Mouse (Mus musculus): ENCODE measurements around the gene Ly6g6e.
A peak's percentile ranks its signal among the peaks of the same experiment; 100 is the strongest.

Gene Ly6g6e

GRCm38 (mm10) chr17:35077285-35077684 is 583 bp downstream of the Ly6g6e start:
- DNase-seq = no peak

- DNase-seq = peak in 1 of 2 experiments; percentile 49
Measured at GRCm38 (mm10) chr17:35077786-35078233, 1.1 kb downstream of the Ly6g6e start, which contains the start of gene Ly6g6d. Gene Ly6g6d (minus strand): TSS chr17:35078065.

- no peak for DNase-seq
Measured at GRCm38 (mm10) chr17:35079778-35080177, 3.1 kb downstream of the Ly6g6e start.

DNA sequence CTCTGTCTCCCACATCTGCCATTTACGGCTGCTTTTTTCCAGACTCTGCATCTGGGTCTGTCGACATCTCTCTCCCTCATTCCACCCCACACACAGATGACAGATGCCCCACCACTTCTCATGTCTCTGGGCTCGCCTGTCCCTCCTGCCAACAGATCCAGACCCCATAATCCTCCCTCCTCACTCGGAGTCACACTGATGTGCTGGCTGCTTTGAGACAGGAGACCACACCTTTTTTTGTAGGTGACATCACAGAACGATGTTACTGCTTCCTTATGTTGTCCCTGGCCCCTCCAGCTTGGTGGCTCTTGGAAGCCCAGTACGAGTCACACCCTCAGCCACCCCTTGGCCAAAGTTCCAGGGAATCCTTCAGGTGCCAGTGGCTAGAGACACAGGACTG is 3.5 kb downstream of the Ly6g6e start:
- DNase-seq = no peak

DNA sequence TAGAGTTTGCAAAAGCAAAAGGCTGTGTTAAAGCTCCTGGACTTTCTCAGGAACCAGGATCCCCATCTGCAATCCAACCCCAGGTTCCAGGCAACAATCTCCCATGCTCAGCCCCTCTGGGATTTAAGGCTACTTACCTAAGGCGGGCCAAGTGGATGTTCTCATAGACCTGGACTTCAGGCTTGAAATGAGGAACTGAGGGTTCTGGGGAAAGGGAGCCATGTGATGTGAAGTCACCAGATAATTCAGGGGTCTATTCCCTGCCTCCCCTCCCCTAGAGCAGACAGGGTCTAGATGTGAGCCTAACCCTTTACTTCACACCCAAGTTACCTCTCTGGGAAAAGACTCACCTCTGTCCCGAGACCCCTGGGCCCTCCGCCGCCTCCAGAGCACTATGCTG is 4.0 kb downstream of the Ly6g6e start:
- no peak for DNase-seq

- peak; percentile 52 to 57 for DNase-seq
Measured at GRCm38 (mm10) chr17:35082841-35083576, 6.3 kb downstream of the Ly6g6e start.

DNA sequence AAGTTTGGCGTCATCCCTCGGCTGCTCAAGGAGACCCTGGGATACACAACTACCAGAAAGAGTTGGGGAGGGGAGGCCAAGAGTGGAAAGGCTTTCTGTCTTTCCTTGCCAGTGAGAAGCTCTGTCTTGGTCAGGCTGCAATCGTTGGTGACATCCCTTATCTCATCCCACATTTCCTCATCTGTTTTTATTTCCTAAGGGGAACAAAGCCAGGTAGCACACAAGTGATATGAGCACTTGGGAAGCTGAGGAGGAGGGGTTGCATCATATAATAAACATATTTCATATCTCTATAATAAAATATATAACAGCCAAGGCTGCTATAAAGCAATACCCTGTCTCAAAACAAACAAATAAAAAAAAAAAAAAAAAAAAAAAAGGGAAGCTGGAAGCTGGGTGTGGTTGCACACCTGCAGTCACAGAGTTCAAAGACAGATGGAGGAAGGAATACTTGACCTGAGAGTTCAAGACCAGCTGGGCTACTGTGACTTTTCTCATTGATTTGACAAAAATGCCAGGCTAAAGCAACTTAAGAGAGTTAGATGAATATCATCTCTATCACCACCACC is 7.3 kb downstream of the Ly6g6e start:
- no peak for DNase-seq

GRCm38 (mm10) chr17:35085208-35085865 is 8.6 kb downstream of the Ly6g6e start, which contains the start of gene Ly6g6f:
Gene Ly6g6f (minus strand): TSS chr17:35085610.
- no peak for DNase-seq

DNA sequence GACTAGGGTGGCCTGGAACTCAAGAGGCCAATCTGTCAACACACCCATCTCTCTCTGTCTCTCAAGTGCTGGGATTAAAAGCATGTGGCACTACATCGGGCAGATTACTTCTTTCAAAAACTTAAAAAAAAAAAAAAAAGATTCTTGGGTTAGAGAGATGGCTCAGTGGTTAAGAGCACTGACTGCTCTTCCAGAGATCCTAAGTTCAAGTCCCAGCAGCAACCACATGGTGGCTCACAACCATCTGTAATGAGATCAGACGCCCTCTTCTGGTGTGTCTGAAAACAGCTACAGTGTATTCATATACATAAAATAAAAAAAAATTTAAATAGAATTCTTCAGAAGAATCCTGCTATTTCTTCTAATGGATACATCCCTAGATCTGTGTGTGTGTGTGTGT is 11.4 kb downstream of the Ly6g6e start:
- peak; percentile 45 to 62 for DNase-seq

DNA sequence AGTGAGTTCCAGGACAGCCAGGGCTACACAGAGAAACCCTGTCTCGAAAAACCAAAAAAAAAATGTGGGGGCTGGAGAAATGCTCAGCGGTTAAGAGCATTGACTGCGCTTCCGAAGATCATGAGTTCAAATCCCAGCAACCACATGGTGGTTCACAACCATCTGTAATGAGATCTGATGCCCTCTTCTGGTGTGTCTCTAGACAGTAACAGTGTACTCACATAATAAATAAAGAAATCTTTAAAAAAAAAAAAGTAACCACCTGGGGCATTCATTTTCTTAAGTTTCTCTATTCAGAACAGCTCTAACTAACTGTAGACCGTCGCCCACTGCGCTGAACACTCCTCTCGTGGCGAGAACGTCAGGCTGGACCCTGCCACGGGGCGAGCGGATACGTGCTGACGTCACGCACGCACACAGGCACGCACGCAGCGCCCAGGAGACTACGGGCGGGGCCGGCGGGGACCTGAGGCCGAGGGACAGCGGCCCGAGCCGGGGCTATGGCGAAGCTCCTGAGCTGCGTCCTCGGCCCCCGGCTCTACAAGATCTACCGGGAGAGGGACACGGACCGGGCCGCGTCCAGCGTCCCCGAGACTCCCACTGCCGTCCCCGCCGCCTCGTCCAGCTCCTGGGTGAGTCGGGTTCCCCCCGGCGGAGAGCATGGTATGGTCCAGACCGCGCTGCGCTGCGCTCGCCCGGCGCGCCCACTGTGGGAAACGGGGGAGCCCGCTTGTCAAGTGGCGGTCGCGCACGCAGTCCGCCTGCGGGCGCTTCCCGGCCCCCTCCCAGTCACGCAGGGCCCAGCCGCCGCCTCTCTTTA is 12.3 kb downstream of the Ly6g6e start, which contains the start of gene Abhd16a:
Gene Abhd16a (plus strand): TSS at position 439 of the 820 bp plus-strand sequence.
- peak; percentile 97 to 98 for DNase-seq

- DNase-seq = peak; percentile 89 to 91
Measured at GRCm38 (mm10) chr17:35090166-35090932, 13.6 kb downstream of the Ly6g6e start.

GRCm38 (mm10) chr17:35092403-35093198 is 15.9 kb downstream of the Ly6g6e start:
- DNase-seq = peak; percentile 57 to 68

- DNase-seq = no peak
Measured at GRCm38 (mm10) chr17:35094475-35095365, 18.0 kb downstream of the Ly6g6e start.

DNA sequence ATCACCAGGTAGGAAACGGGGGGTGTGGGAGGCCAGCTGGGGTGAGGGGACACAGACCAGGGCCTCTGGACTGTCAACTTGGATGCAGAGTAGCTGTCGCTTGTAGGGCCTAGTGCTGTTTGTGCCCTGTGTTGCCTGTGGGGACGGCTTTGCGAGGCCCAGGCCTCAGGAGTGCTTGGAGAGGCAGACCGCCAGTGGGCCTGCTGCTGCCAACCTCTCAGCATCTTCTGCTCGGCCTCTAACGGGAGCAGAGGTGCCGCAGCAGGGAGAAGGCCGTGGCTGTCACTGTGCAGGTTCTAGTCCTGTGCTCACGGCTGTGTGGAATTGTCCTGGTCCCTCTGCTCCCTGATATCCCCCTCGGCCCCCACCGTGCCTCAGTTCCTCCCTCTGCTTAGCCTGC is 19.9 kb downstream of the Ly6g6e start:
- DNase-seq = peak; percentile 58 to 61

DNA sequence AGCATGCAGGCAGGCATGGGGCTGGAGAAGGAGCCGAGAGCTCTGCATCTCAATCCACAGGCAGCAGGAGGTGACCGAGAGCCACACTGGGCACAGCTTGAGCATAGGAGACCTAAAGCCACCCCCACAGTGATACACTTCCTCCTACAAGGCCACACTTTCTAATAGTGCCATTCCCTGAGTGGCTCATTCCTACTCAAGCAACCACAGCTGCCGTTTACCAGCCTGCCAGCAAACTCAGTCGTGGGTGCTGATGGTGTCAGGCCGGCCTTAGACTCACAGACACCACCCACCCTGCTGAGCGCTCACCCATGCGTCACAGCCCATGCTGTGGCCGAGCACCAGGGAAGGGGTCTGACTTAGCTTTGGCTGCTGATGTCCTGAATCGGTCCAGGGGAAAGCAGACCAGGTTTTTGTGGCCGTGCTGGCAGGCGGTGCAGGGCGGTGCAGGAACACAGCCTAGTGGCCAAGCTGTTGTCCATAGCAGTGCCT is 20.5 kb downstream of the Ly6g6e start:
- DNase-seq = peak; percentile 78 to 79

- no peak for DNase-seq
Measured at GRCm38 (mm10) chr17:35100196-35100765, 23.6 kb downstream of the Ly6g6e start.

GRCm38 (mm10) chr17:35101161-35101560 is 24.5 kb downstream of the Ly6g6e start:
- no peak for DNase-seq

DNA sequence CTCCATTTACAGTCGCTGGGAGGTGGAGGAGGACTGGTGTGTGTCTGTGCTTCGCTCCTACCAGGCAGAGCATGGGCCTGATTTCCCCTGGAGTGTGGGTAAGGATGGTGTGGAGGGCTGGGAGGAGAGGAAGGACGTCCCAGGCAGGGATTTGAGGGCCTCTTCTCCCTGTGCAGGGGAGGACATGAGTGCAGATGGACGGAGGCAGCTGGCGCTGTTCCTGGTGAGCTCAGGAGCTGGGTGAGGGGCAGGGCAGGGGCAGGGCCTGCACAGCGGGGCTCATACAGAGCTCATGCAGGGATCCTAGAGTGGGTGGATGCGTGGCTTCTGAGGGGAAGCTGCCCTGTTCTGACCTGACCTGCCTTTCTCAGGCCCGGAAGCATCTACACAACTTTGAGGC is 25.6 kb downstream of the Ly6g6e start:
- DNase-seq = peak; percentile 61 to 70

DNA sequence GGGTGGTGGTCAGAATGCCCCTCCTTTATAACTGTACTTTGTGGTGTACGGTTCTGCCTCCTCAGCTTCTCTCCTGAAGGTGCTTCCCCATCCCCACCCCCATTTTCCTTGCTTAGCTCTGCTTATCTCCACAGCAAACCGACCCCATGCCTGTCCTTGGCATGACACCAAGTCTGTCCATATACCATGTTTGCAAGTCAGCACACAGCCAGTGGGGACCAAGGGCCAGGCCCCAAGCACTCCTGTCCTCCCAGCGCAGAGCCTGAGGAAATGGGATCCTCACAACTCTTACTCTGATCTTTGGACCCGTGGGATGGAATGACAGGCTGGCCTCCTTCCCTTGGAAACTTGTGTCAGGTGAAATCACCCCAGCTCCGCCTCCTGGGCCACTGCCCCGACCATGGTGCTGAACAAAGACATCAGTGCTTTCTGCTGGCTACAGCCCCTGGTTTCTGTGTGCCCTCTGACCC is 26.6 kb downstream of the Ly6g6e start:
- peak; percentile 27 to 43 for DNase-seq
